Mouse (Mus musculus): ENCODE measurements at regions not wholly inside any gene's neighbourhood (a gene's known extent, or its start where the extent isn't known, plus 50 kb on each side); places are given as distances from the start of the nearest gene placed in this dataset.
A peak's percentile ranks its signal among the peaks of the same experiment; 100 is the strongest.
"Not testable (repeated sequence)": the region's sequence is repeated elsewhere in the genome, so short reads cannot be mapped to it uniquely, and the experiment has no call there.

- not testable (repeated sequence) for DNase-seq
Measured at GRCm38 (mm10) chr12:113597163-113597562, 53.5 kb downstream of the Adam6a start.

DNA sequence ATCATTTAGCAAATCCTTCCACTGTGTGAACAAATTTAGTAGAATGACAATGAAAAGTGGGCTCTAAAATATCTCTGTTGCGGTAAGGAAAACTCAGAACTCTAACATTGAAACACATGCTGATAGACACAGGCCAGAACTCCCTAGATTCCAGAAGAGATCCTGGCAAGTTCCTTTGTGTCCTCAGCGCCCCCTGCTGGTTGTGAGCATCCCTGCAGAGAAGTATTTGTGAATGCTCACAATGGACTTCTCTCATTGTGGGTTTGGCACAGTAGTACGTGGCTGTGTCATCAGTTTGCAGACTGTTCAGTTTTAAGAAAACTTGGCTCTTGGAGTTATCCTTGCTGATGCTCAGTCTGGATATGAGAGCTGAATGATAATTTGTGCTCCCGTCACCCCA, 67.2 kb downstream of the Adam6a start:
- DNase-seq: peak; percentile 13

- not testable (repeated sequence) for DNase-seq
Measured at GRCm38 (mm10) chr12:113625221-113625620, 81.5 kb downstream of the Adam6a start.

DNA sequence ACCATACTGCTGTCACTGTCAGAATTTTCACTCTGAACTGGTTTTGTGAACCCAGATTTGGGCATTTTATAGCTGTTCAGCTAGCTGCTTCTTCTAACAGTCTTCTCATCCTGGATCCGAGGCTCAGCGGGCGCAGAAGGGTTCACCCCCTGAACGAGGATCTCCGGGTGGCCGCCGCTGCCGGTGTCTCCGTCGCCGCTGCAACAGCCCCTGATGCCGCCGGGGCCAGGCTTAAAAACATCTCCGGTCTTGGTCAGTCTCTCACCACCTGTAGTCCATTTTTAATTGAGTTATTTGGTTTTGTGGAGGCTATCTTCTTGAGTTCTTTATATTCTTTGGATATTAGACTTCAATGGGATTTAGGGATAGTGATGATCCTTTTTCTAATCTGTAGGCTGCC, 87.1 kb downstream of the Adam6a start:
- not testable (repeated sequence) for DNase-seq
